8 mouse cellular contexts compared by ENCODE assay signal in genomic region chr11:8557006-8557405, GRCm38 (mm10).
DNase-seq lines count a peak whose midpoint lies in the region; ATAC-seq lines count a peak whose summit lies in the region.

No protein-coding gene starts in this region.

- intact Hi-C loops in left cerebral cortex, postnatal 25 days (cut with DNase I): no loop called here

- no peaks in the 10 kb centered on the region for H3K36me3 ChIP-seq in heart, embryonic 13.5 days
- no peaks in the 10 kb centered on the region for H3K36me3 ChIP-seq in midbrain, embryonic 11.5 days (ENCODE audit: control insufficient read depth, insufficient read depth, low read length)

- peaks cover 30% of the 10 kb centered on the region for H3K4me1 ChIP-seq in heart, embryonic 13.5 days
- peaks cover 3% of the 10 kb centered on the region; the same call in 1 of the 2 replicates for H3K4me1 ChIP-seq in midbrain, embryonic 11.5 days (ENCODE audit: control insufficient read depth, insufficient read depth, low read length)

- H3K9ac ChIP-seq in heart, embryonic 13.5 days: no peak overlapping the region
- no peak overlapping the region for H3K9ac ChIP-seq in midbrain, embryonic 11.5 days (ENCODE audit: low read length)

- DNase-seq in layer of hippocampus, adult 9-11 months: peak; percentile 82
- DNase-seq in layer of hippocampus, postnatal 25 days (ENCODE audit: extremely low spot score in 1 of 2, low spot score in 1 of 2): no peak
- peak; percentile 57 for DNase-seq in embryo, embryonic 10 days (ENCODE audit: low spot score)
- DNase-seq in left cerebral cortex, postnatal 25 days (ENCODE audit: low spot score in 2 of 2): peak; percentile 24 to 31
- no peak for DNase-seq in midbrain, embryonic 11.5 days (ENCODE audit: low spot score, missing footprints)
- peak; percentile 67 for DNase-seq in thymus, postnatal 4 days
- DNase-seq in spleen, postnatal 14 days (ENCODE audit: low spot score in 2 of 2): no peak

- peak overlapping the region; percentile 39; the same call in 1 of the 2 replicates for H3K27ac ChIP-seq in heart, embryonic 13.5 days (replicated peaks)
- H3K27ac ChIP-seq in midbrain, embryonic 11.5 days (ENCODE audit: low read depth, low read length): no peak overlapping the region

- WGBS in heart, embryonic 13.5 days: 28% methylated on average over 9 of the region's 9 CpGs
- WGBS in midbrain, embryonic 11.5 days: 23% methylated on average over 9 of the region's 9 CpGs

- H3K9me3 ChIP-seq in heart, embryonic 13.5 days: no peaks in the 10 kb centered on the region
- H3K9me3 ChIP-seq in midbrain, embryonic 11.5 days (ENCODE audit: control insufficient read depth, low read length): no peaks in the 10 kb centered on the region

- no peak overlapping the region for H3K4me3 ChIP-seq in heart, embryonic 13.5 days
- no peak overlapping the region for H3K4me3 ChIP-seq in midbrain, embryonic 11.5 days (ENCODE audit: low read depth, low read length)

- no peaks in the 10 kb centered on the region for H3K27me3 ChIP-seq in heart, embryonic 13.5 days (replicated peaks)
- H3K27me3 ChIP-seq in midbrain, embryonic 11.5 days (ENCODE audit: control insufficient read depth, insufficient read depth, low read length): no peaks in the 10 kb centered on the region

- no peak for ATAC-seq in heart, embryonic 13.5 days (ENCODE audit: extremely low read depth, insufficient number of reproducible peaks, low FRiP score, low TSS enrichment)
- ATAC-seq in midbrain, embryonic 11.5 days (ENCODE audit: low FRiP score): peak; percentile 82

- H3K4me2 ChIP-seq in heart, embryonic 13.5 days: peak overlapping the region; percentile 4; the same call in 1 of the 2 replicates
- H3K4me2 ChIP-seq in midbrain, embryonic 11.5 days: no peak overlapping the region

Comparison
In these comparisons a context has a peak if more than half of its experiments do, and no peak if none do; other contexts are left out.
1. DNase-seq: peak in layer of hippocampus, adult 9-11 months (single experiment), embryo, embryonic 10 days (single experiment), left cerebral cortex, postnatal 25 days (2 of 2) and thymus, postnatal 4 days (single experiment); none in layer of hippocampus, postnatal 25 days (0 of 2), midbrain, embryonic 11.5 days (single experiment) and spleen, postnatal 14 days (0 of 2).